In the genomic region with DNA sequence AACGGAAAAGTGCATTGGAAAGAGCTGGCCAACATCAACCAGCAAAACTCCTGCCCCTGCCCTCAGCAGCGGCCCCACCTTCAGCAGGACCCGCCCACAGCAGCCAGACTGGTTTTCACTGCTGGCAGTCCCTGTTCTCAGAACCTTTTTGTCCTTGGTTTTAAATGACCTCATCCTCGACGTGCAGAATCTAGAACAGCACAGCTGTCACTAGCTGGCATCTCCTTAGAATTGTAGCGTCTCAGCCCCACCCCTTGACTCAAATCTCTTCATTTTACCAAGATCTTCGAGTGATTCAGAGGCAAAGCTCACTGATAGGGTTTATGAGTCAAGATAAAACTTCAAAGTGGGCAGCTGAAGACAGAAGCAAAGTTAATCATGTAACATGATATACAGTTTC, we compare ENCODE assay signal across 8 mouse cellular contexts. TPM values are rescaled to one million over a fixed set of nuclear protein-coding genes. Genes with fewer than 3 reads are reported as not detected.
DNase-seq lines count a peak whose midpoint lies in the region; ATAC-seq and TF ChIP-seq lines count a peak whose summit lies in the region.

No protein-coding gene starts in this region.

- no peak overlapping the region for H3K27ac ChIP-seq in embryonic facial prominence, embryonic 11.5 days (replicated peaks; ENCODE audit: low read depth, low read length)
- no peak overlapping the region for H3K27ac ChIP-seq in kidney, postnatal 0 days
- H3K27ac ChIP-seq in hindbrain, embryonic 12.5 days = no peak overlapping the region
- H3K27ac ChIP-seq in neural tube, embryonic 15.5 days (replicated peaks) = no peak overlapping the region

- TF ChIP-seq CTCF in kidney, postnatal 0 days (IDR thresholded peaks at IDR 0.05; ENCODE audit: low read depth) = no peak

- no peaks in the 10 kb centered on the region for H3K27me3 ChIP-seq in embryonic facial prominence, embryonic 11.5 days (ENCODE audit: control insufficient read depth, insufficient read depth, low read length)
- no peaks in the 10 kb centered on the region for H3K27me3 ChIP-seq in kidney, postnatal 0 days (ENCODE audit: insufficient read depth, low read length)
- no peaks in the 10 kb centered on the region for H3K27me3 ChIP-seq in hindbrain, embryonic 12.5 days
- H3K27me3 ChIP-seq in neural tube, embryonic 15.5 days (replicated peaks) = no peaks in the 10 kb centered on the region

- no peaks in the 10 kb centered on the region for H3K4me1 ChIP-seq in embryonic facial prominence, embryonic 11.5 days (ENCODE audit: control insufficient read depth, insufficient read depth, low read length)
- H3K4me1 ChIP-seq in kidney, postnatal 0 days (replicated peaks; ENCODE audit: insufficient read depth, low read length) = no peaks in the 10 kb centered on the region
- no peaks in the 10 kb centered on the region for H3K4me1 ChIP-seq in hindbrain, embryonic 12.5 days
- no peaks in the 10 kb centered on the region for H3K4me1 ChIP-seq in neural tube, embryonic 15.5 days

- H3K9me3 ChIP-seq in embryonic facial prominence, embryonic 11.5 days (replicated peaks; ENCODE audit: control insufficient read depth, low read length) = no peaks in the 10 kb centered on the region
- no peaks in the 10 kb centered on the region for H3K9me3 ChIP-seq in kidney, postnatal 0 days (replicated peaks; ENCODE audit: low read length)
- no peaks in the 10 kb centered on the region for H3K9me3 ChIP-seq in hindbrain, embryonic 12.5 days (replicated peaks)
- no peaks in the 10 kb centered on the region for H3K9me3 ChIP-seq in neural tube, embryonic 15.5 days (replicated peaks)

- 26% methylated on average over 7 of the region's 7 CpGs for WGBS in embryonic facial prominence, embryonic 11.5 days
- WGBS in kidney, postnatal 0 days = 12% methylated on average over 7 of the region's 7 CpGs
- 27% methylated on average over 7 of the region's 7 CpGs for WGBS in hindbrain, embryonic 12.5 days
- WGBS in neural tube, embryonic 15.5 days = 28% methylated on average over 7 of the region's 7 CpGs

- no peak overlapping the region for H3K4me2 ChIP-seq in embryonic facial prominence, embryonic 11.5 days (ENCODE audit: low read depth, low read length)
- no peak overlapping the region for H3K4me2 ChIP-seq in kidney, postnatal 0 days (ENCODE audit: low read length)
- H3K4me2 ChIP-seq in hindbrain, embryonic 12.5 days (replicated peaks) = no peak overlapping the region
- no peak overlapping the region for H3K4me2 ChIP-seq in neural tube, embryonic 15.5 days

- no peak overlapping the region for H3K9ac ChIP-seq in embryonic facial prominence, embryonic 11.5 days (replicated peaks; ENCODE audit: low read length)
- no peak overlapping the region for H3K9ac ChIP-seq in kidney, postnatal 0 days (ENCODE audit: low read depth, low read length)
- no peak overlapping the region for H3K9ac ChIP-seq in hindbrain, embryonic 12.5 days
- H3K9ac ChIP-seq in neural tube, embryonic 15.5 days (replicated peaks) = no peak overlapping the region

- H3K4me3 ChIP-seq in embryonic facial prominence, embryonic 11.5 days (ENCODE audit: low read depth, low read length) = no peak overlapping the region
- H3K4me3 ChIP-seq in kidney, postnatal 0 days (replicated peaks; ENCODE audit: low read depth, low read length) = no peak overlapping the region
- H3K4me3 ChIP-seq in hindbrain, embryonic 12.5 days = no peak overlapping the region
- no peak overlapping the region for H3K4me3 ChIP-seq in neural tube, embryonic 15.5 days (replicated peaks)

- peak; percentile 15 for DNase-seq in ovary, postnatal 36 days (ENCODE audit: low spot score)
- DNase-seq in ovary, postnatal 14 days (ENCODE audit: low spot score) = no peak
- peak; percentile 17 for DNase-seq in embryonic facial prominence, embryonic 11.5 days (ENCODE audit: low spot score)
- DNase-seq in kidney, postnatal 0 days (ENCODE audit: low spot score) = peak; percentile 44
- peak; percentile 49 for DNase-seq in testis, postnatal 10 days (ENCODE audit: low spot score)
- no peak for DNase-seq in layer of hippocampus, postnatal 14 days (ENCODE audit: low spot score in 2 of 2)

- no peak for ATAC-seq in embryonic facial prominence, embryonic 11.5 days (replicated peaks; ENCODE audit: insufficient number of reproducible peaks, low FRiP score, low TSS enrichment, low read depth)
- no peak for ATAC-seq in kidney, postnatal 0 days (replicated peaks; ENCODE audit: low FRiP score, low read depth)
- no peak for ATAC-seq in hindbrain, embryonic 12.5 days (ENCODE audit: low FRiP score)
- ATAC-seq in neural tube, embryonic 15.5 days (ENCODE audit: low FRiP score) = no peak

- H3K36me3 ChIP-seq in embryonic facial prominence, embryonic 11.5 days (replicated peaks; ENCODE audit: control insufficient read depth, insufficient read depth, low read depth, low read length) = no peaks in the 10 kb centered on the region
- no peaks in the 10 kb centered on the region for H3K36me3 ChIP-seq in kidney, postnatal 0 days (ENCODE audit: insufficient read depth, low read length)
- no peaks in the 10 kb centered on the region for H3K36me3 ChIP-seq in hindbrain, embryonic 12.5 days
- no peaks in the 10 kb centered on the region for H3K36me3 ChIP-seq in neural tube, embryonic 15.5 days

RNA-seq across cellular contexts. Expression of gene Akap13, which starts 57.8 kb away (rescaled TPM):
- polyA plus RNA-seq in embryonic facial prominence, embryonic 11.5 days (2014; fragmentation: Nextera tagmentation; extraction: Ambion mirVana) = 34.7 and 37.9 TPM in 2 replicates
- polyA plus RNA-seq in kidney, postnatal 0 days (2015; fragmentation: Nextera tagmentation; extraction: Ambion mirVana) = 24.3 and 27.9 TPM in 2 replicates
- 32.3 and 35.2 TPM in 2 replicates for polyA plus RNA-seq in hindbrain, embryonic 12.5 days (2016; fragmentation: Nextera tagmentation; extraction: Ambion mirVana)
- 14.3 and 22.0 TPM in 2 replicates for polyA plus RNA-seq in neural tube, embryonic 15.5 days (2015; fragmentation: Nextera tagmentation; extraction: Ambion mirVana)
- total RNA-seq in layer of hippocampus, postnatal 14 days (2021) = 10 to 100 TPM; 70.2 to 71.3 TPM

Comparison
In these comparisons a context has a peak if more than half of its experiments do, and no peak if none do; other contexts are left out.
1. DNase-seq: peak in ovary, postnatal 36 days (single experiment), embryonic facial prominence, embryonic 11.5 days (single experiment), kidney, postnatal 0 days (single experiment) and testis, postnatal 10 days (single experiment); none in ovary, postnatal 14 days (single experiment) and layer of hippocampus, postnatal 14 days (0 of 2).